Mouse (Mus musculus) ES-E14 (cell line): ENCODE measurements around the gene Cs. TPM values are rescaled to one million over a fixed set of nuclear protein-coding genes. Genes with fewer than 3 reads are reported as not detected.
A peak's percentile ranks its signal among the peaks of the same experiment; 100 is the strongest.
"Not testable (repeated sequence)": the region's sequence is repeated elsewhere in the genome, so short reads cannot be mapped to it uniquely, and the experiment has no call there.

ENCODE experiments used
- DNase-seq: peaks from one replicate; pipeline ENCODE4 v3.0.0-alpha.2; 2013; ENCODE audit warnings: low read depth, low spot score
- H3K27ac ChIP-seq: 2 replicates; pipeline ENCODE4 v1.5.1; 2012; ENCODE audit warnings: low read depth, mild to moderate bottlenecking, low read length, moderate library complexity, mixed read lengths; ENCODE audit not compliant: poor library complexity, insufficient read depth, severe bottlenecking
- H3K36me3 ChIP-seq: 2 replicates; pipeline ENCODE4 v1.6.1; 2012; ENCODE audit warnings: mild to moderate bottlenecking, low read length, moderate library complexity, mixed read lengths; ENCODE audit not compliant: control insufficient read depth, poor library complexity, insufficient read depth, severe bottlenecking
- H3K4me1 ChIP-seq, 2 experiments: fragments of 150-350 bp in 1 of 2; sonication (generic) in 1 of 2; 2 replicates each; pipeline ENCODE4 v1.6.1; 2012; ENCODE audit warnings: low read length in 2 of 2, mild to moderate bottlenecking in 1 of 2, mixed read lengths in 1 of 2; ENCODE audit not compliant: control insufficient read depth in 2 of 2, insufficient read depth in 2 of 2, poor library complexity in 1 of 2
- H3K4me3 ChIP-seq, 2 experiments: fragments of 150-350 bp in 1 of 2; sonication (generic) in 1 of 2; 2 replicates each; pipeline ENCODE4 v1.5.1; 2012; ENCODE audit warnings: low read length in 2 of 2, low read depth in 1 of 2, mild to moderate bottlenecking in 1 of 2, mixed read lengths in 1 of 2; ENCODE audit not compliant: insufficient read depth in 1 of 2, poor library complexity in 1 of 2, severe bottlenecking in 1 of 2
- H3K9ac ChIP-seq: 2 replicates; pipeline ENCODE4 v1.6.1; 2012; ENCODE audit warnings: low read depth, mild to moderate bottlenecking, low read length, mixed read lengths; ENCODE audit not compliant: poor library complexity, insufficient read depth, severe bottlenecking
- H3K9me3 ChIP-seq: fragments of 150-350 bp; sonication (generic); 2 replicates; pipeline ENCODE4 v1.6.1; 2012; ENCODE audit warnings: low read depth, mild to moderate bottlenecking, low read length; ENCODE audit not compliant: control insufficient read depth, insufficient read depth
- CHD2 ChIP-seq: IDR thresholded peaks from 2 replicates; pipeline ENCODE4 v1.6.1; 2014; ENCODE audit warnings: mild to moderate bottlenecking, low read depth, low read length, inconsistent platforms
- HCFC1 ChIP-seq: IDR thresholded peaks from 2 replicates; pipeline ENCODE4 v1.6.1; 2012; ENCODE audit warnings: low read length, inconsistent platforms, borderline replicate concordance; ENCODE audit not compliant: insufficient read depth
- MAFK ChIP-seq: IDR thresholded peaks from 2 replicates; pipeline ENCODE4 v1.6.1; 2014; ENCODE audit warnings: mild to moderate bottlenecking, low read depth, low read length, inconsistent platforms; ENCODE audit not compliant: insufficient read depth
- ZC3H11A ChIP-seq: IDR thresholded peaks from 2 replicates; pipeline ENCODE4 v1.6.1; 2012; ENCODE audit warnings: low read depth, mild to moderate bottlenecking, inconsistent platforms, low read length, borderline replicate concordance
- ZNF384 ChIP-seq: IDR thresholded peaks from 2 replicates; pipeline ENCODE4 v1.6.1; 2012; ENCODE audit warnings: low read depth, low read length, inconsistent platforms
- in situ Hi-C, 2 experiments: fragments of 600-800 bp; cut with MboI; formaldehyde crosslinking; loops; one replicate each; pipeline ENCODE4 v1.15.1; 2025; ENCODE audit warnings: low sequenced_read_pairs in 2 of 2, inconsistent platforms in 1 of 2; ENCODE audit not compliant: unreplicated experiment in 2 of 2
- total RNA-seq: library from RNA; depleted of rRNA; stranded (reverse); fragments of 300-350 nt; gene quantifications from 2 replicates; pipeline ENCODE4 v1.2.3, GENCODE M21; 2012; rRNA removed

Gene Cs
- total RNA-seq: 107 and 143 TPM in 2 replicates

- in situ Hi-C loops: no loop called here
- Histone ChIP-seq H3K4me1 (peaks cover 2 to 4% of the 10 kb centered on the region in 2 experiments; a peak in 1 of 4 replicates), H3K36me3 (peaks cover 4% of the 10 kb centered on the region; the same call in 1 of the 2 replicates), H3K9me3 (no peaks in the 10 kb centered on the region), H3K4me3 (peak within 1 kb of the TSS; percentile 100), H3K9ac (peak within 1 kb of the TSS; percentile 99), H3K27ac (peak within 1 kb of the TSS; percentile 92)
- peak; percentile 96 for DNase-seq
- TF ChIP-seq CHD2 (peak; percentile 42; the same call in 1 of the 2 replicates), HCFC1 (no peak), ZNF384 (no peak), MAFK (no peak), ZC3H11A (no peak)
Observed at GRCm38 (mm10) chr10:128337306-128338181, at the start of gene Cs. Gene Cs, plus strand, starts transcription at chr10:128337734.

- not testable (repeated sequence) for H3K36me3 ChIP-seq, H3K4me1 ChIP-seq, DNase-seq
Observed at GRCm38 (mm10) chr10:128290594-128290993, 46.9 kb upstream of the Cs start.

GRCm38 (mm10) chr10:128296370-128297090, 41.0 kb upstream of the Cs start:
- no peak overlapping the region for H3K27ac ChIP-seq

More at GRCm38 (mm10) chr10:128290594-128290993, 46.9 kb upstream of the Cs start:
- H3K4me3 ChIP-seq, H3K9ac ChIP-seq, in situ Hi-C loops, H3K9me3 ChIP-seq: not testable (repeated sequence)
- H3K27ac ChIP-seq: 0 out of 2 replicates have a peak overlapping the region, but pooled peaks have one; percentile 26

GRCm38 (mm10) chr10:128297221-128297620, 40.3 kb upstream of the Cs start:
- peaks cover 0 to 5% of the 10 kb centered on the region in 2 experiments; a peak in 1 of 4 replicates for H3K4me1 ChIP-seq
- no peak overlapping the region for H3K27ac ChIP-seq
- peak overlapping the region; percentile 27; the same call in 1 of the 2 replicates for H3K9ac ChIP-seq
- no peaks in the 10 kb centered on the region; the same call in 1 of the 2 replicates for H3K36me3 ChIP-seq
- no peaks in the 10 kb centered on the region for H3K9me3 ChIP-seq
- in situ Hi-C loops: no loop called here
- peak overlapping the region; percentile 23 to 30; a peak in 2 of 4 replicates for H3K4me3 ChIP-seq
- TF ChIP-seq HCFC1 (no peak), CHD2 (no peak), ZNF384 (no peak)
- DNase-seq: no peak

More at GRCm38 (mm10) chr10:128296370-128297090, 41.0 kb upstream of the Cs start:
- no peak for TF ChIP-seq CHD2
- TF ChIP-seq ZNF384: no peak
- no peak for TF ChIP-seq ZC3H11A
- Histone ChIP-seq H3K4me1 (peaks cover 0 to 5% of the 10 kb centered on the region in 2 experiments; a peak in 1 of 4 replicates), H3K9me3 (no peaks in the 10 kb centered on the region), H3K9ac (no peak overlapping the region), H3K36me3 (peaks cover 3% of the 10 kb centered on the region; the same call in 1 of the 2 replicates), H3K4me3 (no peak overlapping the region)
- in situ Hi-C loops: no loop called here
- no peak for DNase-seq
